Mouse (Mus musculus) limb, embryonic 15.5 days (tissue): ENCODE results near the gene Sox18. TPM values are rescaled to one million over a fixed set of nuclear protein-coding genes. Genes with fewer than 3 reads are reported as not detected.
A peak's percentile ranks its signal among the peaks of the same experiment; 100 is the strongest.

Source experiments
- ATAC-seq: fragments of 200-750 bp; cut with Nextera tagmentation; 2 replicates; pipeline ENCODE4 v1.8.0; 2017; ENCODE audit warnings: low read depth, moderate TSS enrichment; ENCODE audit not compliant: insufficient number of reproducible peaks, low FRiP score, low TSS enrichment
- H3K27ac ChIP-seq: fragments of 300-500 bp; sonication (generic); 2 replicates; pipeline ENCODE4 v1.5.1; 2015; ENCODE audit warnings: moderate library complexity, mild to moderate bottlenecking, inconsistent platforms
- H3K27me3 ChIP-seq: fragments of 300-500 bp; sonication (generic); 2 replicates; pipeline ENCODE4 v1.6.1; 2015; ENCODE audit warnings: inconsistent platforms
- H3K36me3 ChIP-seq: fragments of 300-500 bp; sonication (generic); 2 replicates; pipeline ENCODE4 v1.6.1; 2015; ENCODE audit warnings: inconsistent platforms
- H3K4me1 ChIP-seq: fragments of 300-500 bp; sonication (generic); 2 replicates; pipeline ENCODE4 v1.6.1; 2015; ENCODE audit warnings: inconsistent platforms
- H3K4me2 ChIP-seq: fragments of 300-500 bp; sonication (generic); 2 replicates; pipeline ENCODE4 v1.6.1; 2015; ENCODE audit warnings: mild to moderate bottlenecking, inconsistent platforms
- H3K4me3 ChIP-seq: fragments of 300-500 bp; sonication (generic); 2 replicates; pipeline ENCODE4 v1.5.1; 2015; ENCODE audit warnings: mild to moderate bottlenecking, inconsistent platforms
- H3K9ac ChIP-seq: fragments of 300-500 bp; sonication (generic); 2 replicates; pipeline ENCODE4 v1.6.1; 2015; ENCODE audit warnings: inconsistent platforms
- H3K9me3 ChIP-seq: fragments of 300-500 bp; sonication (generic); 2 replicates; pipeline ENCODE4 v1.6.1; 2016; ENCODE audit warnings: inconsistent platforms
- WGBS: fragments of 180-500 bp; shearing (Covaris S2); methylation state at CpG from one replicate; pipeline ENCODE4 v1.1.7; 2015; 5-methylcytosine and 5-hydroxymethylcytosine counted together
- polyA plus RNA-seq: library from polyadenylated mRNA; unstranded; fragments of >200 nt; fragmentation: Nextera tagmentation; extraction: Ambion mirVana; gene quantifications from 2 replicates; pipeline ENCODE4 v1.2.1, GENCODE M21; 2015

Gene Sox18
- polyA plus RNA-seq: 38.7 and 43.4 TPM in 2 replicates

- Histone ChIP-seq H3K9me3 (no peaks in the 10 kb centered on the region), H3K27me3 (peaks cover 67% of the 10 kb centered on the region), H3K4me1 (peaks cover 30% of the 10 kb centered on the region), H3K4me2 (peak within 1 kb of the TSS; percentile 81), H3K4me3 (peak within 1 kb of the TSS; percentile 46), H3K36me3 (no peaks in the 10 kb centered on the region), H3K9ac (peak within 1 kb of the TSS; percentile 34), H3K27ac (no peak within 1 kb of the TSS)
- WGBS: under 1% methylated on average over 42 of the region's 43 CpGs
- no peak for ATAC-seq
Observed at GRCm38 (mm10) chr2:181671326-181671725, at the start of gene Sox18. TSS of gene Sox18 (minus strand) at chr2:181671640.

GRCm38 (mm10) chr2:181721200-181721599 lies 49.8 kb upstream of the Sox18 start:
- Histone ChIP-seq H3K27ac (no peak overlapping the region), H3K4me3 (no peak overlapping the region), H3K4me2 (no peak overlapping the region), H3K9me3 (no peaks in the 10 kb centered on the region), H3K4me1 (no peaks in the 10 kb centered on the region), H3K27me3 (no peaks in the 10 kb centered on the region), H3K36me3 (no peaks in the 10 kb centered on the region), H3K9ac (no peak overlapping the region)
- no peak for ATAC-seq

- no peak overlapping the region for H3K27ac ChIP-seq
- peaks cover 1% of the 10 kb centered on the region; the same call in 1 of the 2 replicates for H3K4me1 ChIP-seq
- WGBS: 30% methylated on average over 3 of the region's 3 CpGs
- H3K36me3 ChIP-seq: no peaks in the 10 kb centered on the region
- no peak overlapping the region for H3K4me3 ChIP-seq
- H3K4me2 ChIP-seq: no peak overlapping the region
- no peak overlapping the region for H3K9ac ChIP-seq
- H3K27me3 ChIP-seq: no peaks in the 10 kb centered on the region
- no peak for ATAC-seq
- H3K9me3 ChIP-seq: no peaks in the 10 kb centered on the region
Observed at GRCm38 (mm10) chr2:181720061-181720460, 48.6 kb upstream of the Sox18 start.

- Histone ChIP-seq H3K4me2 (no peak overlapping the region), H3K4me3 (no peak overlapping the region), H3K27me3 (no peaks in the 10 kb centered on the region), H3K36me3 (no peaks in the 10 kb centered on the region), H3K4me1 (peaks cover 4% of the 10 kb centered on the region; the same call in 1 of the 2 replicates), H3K9me3 (no peaks in the 10 kb centered on the region), H3K9ac (no peak overlapping the region), H3K27ac (no peak overlapping the region)
- WGBS: 33% methylated on average over 3 of the region's 3 CpGs
- no peak for ATAC-seq
Observed at GRCm38 (mm10) chr2:181716991-181717390, 45.6 kb upstream of the Sox18 start.

- H3K36me3 ChIP-seq: no peaks in the 10 kb centered on the region
- H3K9me3 ChIP-seq: no peaks in the 10 kb centered on the region
- WGBS: 72% methylated on average over 3 of the region's 3 CpGs
- no peak overlapping the region for H3K4me2 ChIP-seq
- no peak overlapping the region for H3K9ac ChIP-seq
- no peaks in the 10 kb centered on the region for H3K27me3 ChIP-seq
- no peak for ATAC-seq
- no peak overlapping the region for H3K27ac ChIP-seq
- peaks cover 4% of the 10 kb centered on the region; the same call in 1 of the 2 replicates for H3K4me1 ChIP-seq
- no peak overlapping the region for H3K4me3 ChIP-seq
Observed at GRCm38 (mm10) chr2:181715382-181715781, 43.9 kb upstream of the Sox18 start.

GRCm38 (mm10) chr2:181714903-181715326 lies 43.5 kb upstream of the Sox18 start, which contains the start of gene Oprl1:
TSS of gene Oprl1 (plus strand) at chr2:181715016.
- peaks cover 4% of the 10 kb centered on the region; the same call in 1 of the 2 replicates for H3K4me1 ChIP-seq
- no peaks in the 10 kb centered on the region for H3K27me3 ChIP-seq
- H3K36me3 ChIP-seq: no peaks in the 10 kb centered on the region
- WGBS: 4% methylated on average over 7 of the region's 7 CpGs
- ATAC-seq: no peak
- H3K27ac ChIP-seq: no peak within 1 kb of the TSS
- no peak within 1 kb of the TSS for H3K4me3 ChIP-seq
- H3K9ac ChIP-seq: no peak within 1 kb of the TSS
- 0 out of 2 replicates have a peak within 1 kb of the TSS, but pooled peaks have one; percentile 21 for H3K4me2 ChIP-seq
- H3K9me3 ChIP-seq: no peaks in the 10 kb centered on the region

- no peaks in the 10 kb centered on the region for H3K9me3 ChIP-seq
- 81% methylated on average over 1 of the region's 1 CpGs for WGBS
- H3K9ac ChIP-seq: no peak overlapping the region
- no peak for ATAC-seq
- H3K27me3 ChIP-seq: no peaks in the 10 kb centered on the region
- H3K4me2 ChIP-seq: no peak overlapping the region
- no peak overlapping the region for H3K27ac ChIP-seq
- H3K4me3 ChIP-seq: no peak overlapping the region
- H3K36me3 ChIP-seq: no peaks in the 10 kb centered on the region
- H3K4me1 ChIP-seq: peaks cover 4% of the 10 kb centered on the region; the same call in 1 of the 2 replicates
Observed at GRCm38 (mm10) chr2:181713749-181714148, 42.3 kb upstream of the Sox18 start.

GRCm38 (mm10) chr2:181706668-181707067 lies 35.2 kb upstream of the Sox18 start:
- Histone ChIP-seq H3K9ac (no peak overlapping the region), H3K27me3 (no peaks in the 10 kb centered on the region), H3K4me1 (no peaks in the 10 kb centered on the region), H3K4me2 (no peak overlapping the region), H3K27ac (no peak overlapping the region), H3K9me3 (no peaks in the 10 kb centered on the region), H3K36me3 (no peaks in the 10 kb centered on the region), H3K4me3 (no peak overlapping the region)
- ATAC-seq: no peak
- WGBS: 49% methylated on average over 4 of the region's 4 CpGs

GRCm38 (mm10) chr2:181698241-181698640 lies 26.8 kb upstream of the Sox18 start, which contains the start of gene Lkaaear1:
TSS of gene Lkaaear1 (minus strand) at chr2:181698442.
- Histone ChIP-seq H3K9ac (no peak within 1 kb of the TSS), H3K27me3 (no peaks in the 10 kb centered on the region), H3K27ac (no peak within 1 kb of the TSS), H3K4me3 (no peak within 1 kb of the TSS), H3K9me3 (no peaks in the 10 kb centered on the region), H3K4me2 (no peak within 1 kb of the TSS), H3K36me3 (no peaks in the 10 kb centered on the region), H3K4me1 (0 out of 2 replicates have a peak, but pooled peaks cover 4% of the 10 kb centered on the region)
- no peak for ATAC-seq
- WGBS: 46% methylated on average over 5 of the region's 5 CpGs

- Histone ChIP-seq H3K36me3 (no peaks in the 10 kb centered on the region), H3K9ac (no peak overlapping the region)
- 70% methylated on average over 33 of the region's 33 CpGs for WGBS
Observed at GRCm38 (mm10) chr2:181696801-181697420, 25.5 kb upstream of the Sox18 start.

GRCm38 (mm10) chr2:181695776-181696175 lies 24.3 kb upstream of the Sox18 start:
- ATAC-seq: no peak

More at GRCm38 (mm10) chr2:181696801-181697420, 25.5 kb upstream of the Sox18 start:
- Histone ChIP-seq H3K4me2 (no peak overlapping the region), H3K27ac (no peak overlapping the region), H3K4me3 (no peak overlapping the region), H3K9me3 (no peaks in the 10 kb centered on the region), H3K4me1 (peaks cover 16% of the 10 kb centered on the region), H3K27me3 (no peaks in the 10 kb centered on the region)
- ATAC-seq: no peak

GRCm38 (mm10) chr2:181694581-181694980 lies 23.1 kb upstream of the Sox18 start:
- Histone ChIP-seq H3K4me3 (no peak overlapping the region), H3K27ac (no peak overlapping the region), H3K4me1 (peaks cover 27% of the 10 kb centered on the region), H3K4me2 (peak overlapping the region; percentile 81; the same call in 1 of the 2 replicates), H3K36me3 (peaks cover 10% of the 10 kb centered on the region), H3K9me3 (no peaks in the 10 kb centered on the region), H3K9ac (no peak overlapping the region), H3K27me3 (no peaks in the 10 kb centered on the region)
- ATAC-seq: no peak
- 90% methylated on average over 3 of the region's 3 CpGs for WGBS

More at GRCm38 (mm10) chr2:181695776-181696175, 24.3 kb upstream of the Sox18 start:
- H3K4me1 ChIP-seq: peaks cover 23% of the 10 kb centered on the region
- no peak overlapping the region for H3K27ac ChIP-seq
- no peaks in the 10 kb centered on the region for H3K27me3 ChIP-seq
- H3K9ac ChIP-seq: no peak overlapping the region
- H3K9me3 ChIP-seq: no peaks in the 10 kb centered on the region
- no peak overlapping the region for H3K4me3 ChIP-seq
- peaks cover 4% of the 10 kb centered on the region; the same call in 1 of the 2 replicates for H3K36me3 ChIP-seq
- H3K4me2 ChIP-seq: no peak overlapping the region
- WGBS: 74% methylated on average over 1 of the region's 1 CpGs
